Mouse (Mus musculus) yolk sac, embryonic 10.5 days (tissue): ENCODE results near the gene Paqr5.

ENCODE experiments used
- DNase-seq: peaks from one replicate; pipeline ENCODE4 v3.0.0-alpha.2; 2017; ENCODE audit warnings: low spot score

Gene Paqr5

GRCm38 (mm10) chr9:61954707-61955106 lies 71.9 kb downstream of the Paqr5 start:
- DNase-seq: no peak

DNA sequence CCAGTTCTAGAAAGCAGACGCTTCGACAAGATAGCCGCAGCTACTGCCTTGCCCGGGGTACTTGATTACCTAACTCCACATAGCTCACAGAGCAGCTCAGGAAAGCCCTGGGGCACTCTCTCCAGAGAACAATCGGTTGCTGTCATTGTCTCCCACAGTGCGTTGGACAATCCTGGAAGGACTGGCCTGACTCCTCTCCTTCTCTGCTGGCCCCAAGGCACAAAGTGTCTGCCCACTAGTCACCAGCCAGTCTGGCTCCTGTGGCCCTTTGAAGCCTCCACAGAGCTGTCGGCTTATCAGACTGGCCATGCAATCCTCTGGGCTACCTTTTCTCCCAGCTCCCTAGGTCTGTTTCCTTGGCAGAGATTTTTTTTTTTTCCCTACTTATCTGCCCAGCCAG lies 74.4 kb downstream of the Paqr5 start:
- DNase-seq: no peak

GRCm38 (mm10) chr9:61947402-61948346 lies 79.0 kb downstream of the Paqr5 start:
- DNase-seq: peak; percentile 69

DNA sequence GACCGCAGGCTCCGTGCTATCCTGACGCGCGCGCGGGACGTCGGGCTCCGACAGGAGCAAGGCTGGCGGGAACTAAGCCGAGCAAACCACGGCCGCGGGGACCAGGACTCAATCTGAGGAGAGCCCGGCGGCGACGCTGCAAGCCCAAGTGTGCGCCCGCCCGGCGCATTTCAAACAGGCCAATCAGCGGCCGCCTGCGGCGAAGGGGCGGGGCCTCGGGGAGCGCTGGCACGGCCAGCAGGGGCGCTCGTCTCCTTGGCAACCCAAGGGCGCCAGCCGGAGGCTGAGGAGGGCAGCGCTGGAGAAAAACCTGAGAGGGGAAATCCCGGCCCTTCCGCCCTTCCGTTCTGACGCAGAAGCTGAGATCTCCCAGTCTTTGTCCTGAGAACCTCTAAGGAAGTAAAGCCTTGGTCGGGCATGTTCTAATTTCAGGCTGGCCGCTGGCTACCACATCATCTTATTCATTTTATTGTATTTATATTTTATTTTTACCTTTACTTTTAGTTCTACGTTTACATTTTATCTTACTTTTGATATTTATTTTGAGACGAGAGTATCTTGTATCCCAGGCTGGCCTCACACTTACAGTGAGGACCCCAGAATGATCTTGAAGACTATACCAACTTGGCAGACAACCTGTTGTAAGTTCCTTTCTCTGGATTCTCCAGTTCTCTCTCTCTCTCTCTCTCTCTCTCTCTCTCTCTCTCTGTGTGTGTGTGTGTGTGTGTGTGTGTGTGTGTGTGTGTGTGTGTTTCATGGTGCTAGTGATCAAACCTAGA lies 79.8 kb downstream of the Paqr5 start, which contains the start of gene Kif23:
TSS of gene Kif23 (minus strand) at position 152 of the 779 bp plus-strand sequence.
- DNase-seq: peak; percentile 96

- DNase-seq: peak; percentile 86
Observed at GRCm38 (mm10) chr9:61945973-61946611, 80.6 kb downstream of the Paqr5 start.

GRCm38 (mm10) chr9:61941054-61941453 lies 85.6 kb downstream of the Paqr5 start:
- no peak for DNase-seq

DNA sequence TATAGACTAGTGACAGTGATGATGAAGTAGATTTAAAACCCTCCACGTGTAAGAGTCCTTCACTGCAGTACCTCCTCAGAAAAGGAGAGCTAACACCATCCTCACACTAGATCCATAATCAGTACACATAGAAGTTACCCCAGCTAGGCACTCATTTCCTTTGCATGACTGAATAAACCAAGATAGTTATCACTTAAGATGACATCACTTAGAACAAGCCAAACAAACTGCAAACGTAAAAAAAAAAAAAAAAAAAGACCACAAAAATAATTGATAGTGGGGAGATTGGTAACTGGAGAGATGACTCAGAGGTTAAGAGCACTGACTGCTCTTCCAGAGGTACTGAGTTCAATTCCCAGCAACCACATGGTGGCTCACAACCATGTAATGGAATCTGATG lies 93.3 kb downstream of the Paqr5 start:
- no peak for DNase-seq

- no peak for DNase-seq
Observed at GRCm38 (mm10) chr9:61932009-61932408, 94.6 kb downstream of the Paqr5 start.

DNA sequence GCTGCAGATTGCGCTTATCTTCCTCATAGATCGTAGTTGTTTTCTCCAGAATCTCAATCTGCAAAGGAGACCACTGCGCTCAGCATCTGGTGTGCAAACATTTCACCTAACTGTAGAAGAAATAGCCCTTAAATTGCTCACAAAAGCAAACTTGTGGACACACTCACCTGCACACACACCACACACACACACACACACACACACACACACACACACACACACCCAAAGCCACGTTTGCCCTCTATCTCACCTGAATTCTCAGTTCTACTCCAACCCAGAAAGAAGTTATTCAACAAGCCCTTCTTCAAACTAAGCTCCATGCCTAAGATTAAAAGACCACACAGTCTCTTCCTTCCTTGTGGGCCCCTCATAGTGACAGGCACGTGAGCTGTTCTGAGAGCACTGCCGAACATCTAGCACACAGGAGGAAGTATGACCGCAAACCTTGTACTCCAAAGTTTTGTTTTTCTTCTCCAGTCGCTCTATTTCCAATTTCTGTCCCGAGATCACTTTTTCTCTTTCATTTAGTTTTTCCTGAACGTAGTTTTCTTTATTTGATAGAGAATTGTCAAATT lies 101.5 kb downstream of the Paqr5 start:
- no peak for DNase-seq

GRCm38 (mm10) chr9:61920331-61920730 lies 106.3 kb downstream of the Paqr5 start:
- no peak for DNase-seq

- no peak for DNase-seq
Observed at GRCm38 (mm10) chr9:61919464-61919863, 107.2 kb downstream of the Paqr5 start.

DNA sequence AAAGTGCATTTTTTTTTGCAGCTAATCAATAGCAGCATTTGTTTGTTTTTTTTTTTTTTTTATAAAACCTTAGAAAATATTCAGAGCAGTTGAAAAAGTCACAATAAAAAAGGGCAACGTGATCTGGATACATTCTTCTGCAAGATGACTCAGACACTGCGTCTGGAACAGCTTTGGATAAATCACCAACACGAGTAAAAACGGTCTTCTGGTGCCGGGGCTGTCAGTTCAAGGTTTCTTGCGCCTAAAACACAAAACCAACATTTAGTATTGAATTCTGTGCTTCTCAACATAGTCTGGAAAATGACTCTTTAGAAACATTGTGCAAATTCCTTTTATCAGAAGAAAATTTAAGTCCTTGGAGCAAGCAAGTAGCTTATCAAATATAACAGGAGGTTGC lies 109.2 kb downstream of the Paqr5 start:
- DNase-seq: no peak

DNA sequence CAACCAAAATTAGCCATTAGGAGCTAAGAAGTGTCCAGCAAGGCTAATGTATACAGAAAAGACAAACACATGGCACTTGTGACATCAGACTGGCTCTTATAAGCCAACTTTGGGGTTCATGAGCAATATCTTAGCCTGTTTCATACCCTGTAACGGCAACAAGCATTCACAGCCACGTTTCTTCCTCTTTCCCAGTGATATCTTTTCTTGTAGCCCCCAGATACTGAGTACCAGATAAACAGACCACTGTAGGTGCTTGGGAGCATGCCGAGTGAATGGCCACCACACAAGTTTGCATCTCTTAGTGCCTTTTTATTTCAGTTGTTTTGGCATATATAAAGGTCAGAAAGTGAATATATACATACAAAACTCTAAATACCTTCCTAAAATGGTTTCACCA lies 109.7 kb downstream of the Paqr5 start:
- no peak for DNase-seq

DNA sequence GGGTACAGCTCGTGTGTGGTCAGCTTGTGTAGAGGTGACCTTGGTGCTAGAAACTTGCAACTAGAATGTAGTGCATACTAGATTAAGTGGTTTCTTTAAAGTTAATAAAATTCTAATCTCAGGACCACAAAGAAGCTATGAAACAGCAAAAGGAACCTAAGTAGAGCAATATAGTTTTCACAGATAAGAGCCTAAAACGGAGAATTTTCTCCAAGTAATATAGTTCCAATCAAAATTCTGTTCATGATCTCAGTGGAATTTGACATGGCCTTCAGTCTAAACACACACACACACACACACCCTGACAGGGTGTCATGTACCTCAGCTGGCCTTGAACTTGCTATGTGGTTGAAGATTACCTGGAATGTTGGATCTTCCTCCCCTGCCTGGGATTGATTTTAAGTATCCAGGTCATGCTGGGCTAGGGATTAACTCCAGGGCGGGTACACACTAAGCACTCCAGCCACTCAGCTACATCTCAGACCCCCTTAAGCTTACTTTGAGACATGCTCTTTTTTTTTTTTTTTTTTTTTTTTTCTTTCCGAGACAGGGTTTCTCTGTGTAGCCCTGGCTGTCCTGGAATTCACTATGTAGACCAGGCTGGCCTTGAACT lies 111.2 kb downstream of the Paqr5 start:
- DNase-seq: no peak

- DNase-seq: no peak
Observed at GRCm38 (mm10) chr9:61914917-61915300, 111.7 kb downstream of the Paqr5 start.

DNA sequence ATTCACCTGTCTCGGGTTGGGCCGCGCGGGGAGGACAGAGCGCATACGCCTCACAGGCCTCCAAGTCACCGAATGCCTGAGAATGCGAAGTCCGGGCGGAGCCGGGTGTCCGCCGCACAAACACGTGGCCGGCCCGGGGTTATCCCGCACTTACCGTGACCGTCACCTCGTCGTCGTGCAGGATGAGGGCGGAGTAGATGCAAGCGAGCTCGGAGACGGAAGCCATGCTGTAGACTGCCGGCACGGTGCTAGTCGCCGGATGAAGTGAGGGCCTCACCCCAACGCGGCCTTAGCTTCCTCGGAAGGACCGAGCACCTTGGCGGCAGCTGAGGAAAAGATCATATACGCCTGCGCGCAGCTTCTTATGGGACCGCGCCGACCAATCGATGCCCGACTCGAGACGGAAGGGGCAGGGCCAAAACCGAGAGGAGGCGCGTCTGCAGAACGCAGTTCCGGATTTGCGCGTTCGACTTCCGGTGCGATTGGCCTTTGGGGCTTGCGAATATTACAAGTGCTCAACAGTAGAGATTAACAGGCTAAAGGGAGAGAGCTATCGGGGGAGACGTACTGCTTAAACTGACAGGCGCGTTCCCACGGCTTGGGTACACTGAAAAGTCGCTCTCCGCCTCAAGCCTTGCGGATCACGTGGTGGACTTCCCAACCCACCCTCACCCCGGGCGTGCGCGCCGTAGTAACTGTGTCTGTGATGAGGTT lies 112.3 kb downstream of the Paqr5 start, which contains the start of gene Rplp1:
TSS of gene Rplp1 (minus strand) at position 340 of the 714 bp plus-strand sequence.
- peak; percentile 96 for DNase-seq

GRCm38 (mm10) chr9:61911300-61912128 lies 115.1 kb downstream of the Paqr5 start:
- DNase-seq: peak; percentile 30

DNA sequence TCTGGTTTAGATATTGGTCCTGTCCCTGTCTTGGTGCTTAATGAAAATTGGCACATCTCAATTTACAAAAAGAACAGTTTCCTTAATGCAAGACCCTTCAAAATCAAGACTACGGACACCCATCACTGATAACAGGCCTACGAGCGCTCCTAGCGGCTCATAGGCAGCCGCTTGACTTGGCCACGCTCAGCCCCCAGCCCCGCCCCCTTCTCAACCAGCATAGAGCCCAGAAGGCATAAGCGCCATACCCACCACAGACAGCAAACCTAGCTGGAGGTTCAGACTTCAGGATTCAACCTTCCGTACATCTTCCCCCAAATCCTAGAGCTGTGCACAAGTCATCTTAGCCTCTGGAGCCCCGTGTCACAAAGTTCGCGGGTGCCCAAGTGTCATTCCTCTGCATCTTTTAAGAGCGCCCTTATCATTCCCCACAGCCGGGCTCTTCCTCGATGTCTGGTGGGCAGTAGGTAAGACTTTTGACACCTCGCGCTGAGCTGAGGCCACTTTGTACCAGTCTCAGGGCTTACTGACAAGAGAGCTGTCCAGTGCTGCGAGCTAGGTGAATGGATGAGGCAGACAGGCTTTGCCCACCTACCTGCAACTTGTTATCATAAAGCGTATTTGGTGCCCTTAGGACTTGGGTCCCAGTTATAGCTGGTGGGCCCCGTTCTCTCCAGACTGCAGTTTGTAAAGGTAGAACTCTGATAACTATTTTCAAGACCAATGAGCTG lies 116.0 kb downstream of the Paqr5 start:
- peak; percentile 40 for DNase-seq

DNA sequence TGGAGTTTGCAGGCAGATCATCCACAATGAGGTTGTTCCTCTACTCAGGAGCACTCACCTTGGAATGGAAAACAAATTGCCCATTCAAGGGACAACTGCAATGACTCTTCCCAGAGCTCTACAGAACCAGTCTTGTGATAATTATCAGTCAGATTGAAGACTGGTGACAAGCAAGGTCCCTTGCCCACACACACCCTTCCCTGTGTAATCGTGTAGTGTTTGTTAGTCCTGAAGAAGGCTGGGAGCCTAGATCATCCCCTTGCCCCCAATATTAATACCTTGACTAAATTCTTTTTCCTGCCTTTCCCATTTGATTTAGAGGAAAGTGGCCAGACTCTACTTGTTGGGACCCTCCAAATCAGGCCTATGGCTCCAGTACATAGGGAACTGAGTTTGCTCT lies 117.0 kb downstream of the Paqr5 start:
- DNase-seq: no peak
